Mouse (Mus musculus) CH12.LX (cell line): ENCODE results near the gene Itgb3bp. TPM values are rescaled to one million over a fixed set of nuclear protein-coding genes. Genes with fewer than 3 reads are reported as not detected.

Experiments used
- DNase-seq: peaks from one replicate; pipeline ENCODE4 v3.0.0-alpha.2; 2013; ENCODE audit errors: extremely low read depth
- H3K27ac ChIP-seq: 2 replicates; pipeline ENCODE4 v1.5.1; 2012; ENCODE audit warnings: low read depth, mild to moderate bottlenecking, control low read depth, moderate library complexity; ENCODE audit not compliant: insufficient read depth
- H3K27me3 ChIP-seq: replicated peaks from 2 replicates; pipeline ENCODE3; 2012; ENCODE audit warnings: inconsistent platforms
- H3K36me3 ChIP-seq, 2 experiments: replicated peaks in 1 of 2; 2 replicates each; pipeline versions ENCODE3 to v1.6.1; 2012; ENCODE audit warnings: inconsistent platforms in 1 of 2, low read length in 1 of 2, mild to moderate bottlenecking in 1 of 2, mixed read lengths in 1 of 2, moderate library complexity in 1 of 2; ENCODE audit not compliant: control insufficient read depth in 1 of 2, insufficient read depth in 1 of 2
- H3K4me1 ChIP-seq, 2 experiments: 2 replicates each; pipeline ENCODE4 v1.6.1; 2012; ENCODE audit warnings: inconsistent platforms in 1 of 2, moderate library complexity in 1 of 2; ENCODE audit not compliant: insufficient read depth in 2 of 2, control insufficient read depth in 1 of 2
- H3K4me2 ChIP-seq: 2 replicates; pipeline ENCODE4 v1.6.1; 2012; ENCODE audit warnings: low read depth, mild to moderate bottlenecking, control low read depth; ENCODE audit not compliant: poor library complexity, insufficient read depth, severe bottlenecking
- H3K4me3 ChIP-seq, 3 experiments: fragments of 150-350 bp in 1 of 3; sonication (generic) in 1 of 3; replicated peaks in 1 of 3; 2 replicates each; pipeline versions ENCODE3 to v1.5.1; 2011 to 2012; ENCODE audit warnings: low read depth in 2 of 3, low read length in 2 of 3, mild to moderate bottlenecking in 2 of 3, moderate library complexity in 2 of 3, control low read depth in 1 of 3, improper control_type of control experiment in 1 of 3, inconsistent platforms in 1 of 3, mixed read lengths in 1 of 3; ENCODE audit not compliant: poor library complexity in 1 of 3
- H3K79me2 ChIP-seq: replicated peaks from 2 replicates; pipeline ENCODE4 v1.6.1; 2012; ENCODE audit warnings: mild to moderate bottlenecking, moderate library complexity; ENCODE audit not compliant: control insufficient read depth, poor library complexity, insufficient read depth, severe bottlenecking; ENCODE audit errors: extremely low read depth
- H3K9ac ChIP-seq: 2 replicates; pipeline ENCODE4 v1.6.1; 2012; ENCODE audit warnings: low read depth, mild to moderate bottlenecking, control low read depth, moderate library complexity; ENCODE audit not compliant: insufficient read depth
- H3K9me3 ChIP-seq: replicated peaks from 2 replicates; pipeline ENCODE3; 2012; ENCODE audit warnings: low read length, inconsistent platforms, mixed read lengths
- BHLHE40 ChIP-seq: IDR thresholded peaks from 2 replicates; pipeline ENCODE4 v1.6.1; 2011; ENCODE audit warnings: mild to moderate bottlenecking, low read depth, low read length, improper control_type of control experiment
- CTCF ChIP-seq, 2 experiments: IDR thresholded peaks in 1 of 2; conservative IDR thresholded peaks in 1 of 2; 2 replicates each; pipeline ENCODE4 v1.5.1; 2011 to 2012; ENCODE audit warnings: low read depth in 2 of 2, low read length in 2 of 2, improper control_type of control experiment in 1 of 2, inconsistent platforms in 1 of 2, mild to moderate bottlenecking in 1 of 2, moderate library complexity in 1 of 2
- ELF1 ChIP-seq: IDR thresholded peaks from 2 replicates; pipeline ENCODE4 v1.6.1; 2014; ENCODE audit warnings: low read depth, mild to moderate bottlenecking, inconsistent platforms, low read length, improper control_type of control experiment
- HCFC1 ChIP-seq: IDR thresholded peaks from 2 replicates; pipeline ENCODE4 v1.6.1; 2012; ENCODE audit warnings: low read depth, mild to moderate bottlenecking, inconsistent platforms, low read length, improper control_type of control experiment
- KAT2A ChIP-seq: IDR thresholded peaks from 2 replicates; pipeline ENCODE4 v1.6.1; 2012; ENCODE audit warnings: low read length, improper control_type of control experiment, inconsistent platforms; ENCODE audit not compliant: insufficient replicate concordance
- MAFK ChIP-seq: IDR thresholded peaks from 2 replicates; pipeline ENCODE4 v1.6.1; 2011; ENCODE audit warnings: low read length, improper control_type of control experiment; ENCODE audit not compliant: insufficient replicate concordance
- MAX ChIP-seq: IDR thresholded peaks from 2 replicates; pipeline ENCODE4 v1.6.1; 2011; ENCODE audit warnings: low read length, improper control_type of control experiment
- MAZ ChIP-seq: IDR thresholded peaks from 2 replicates; pipeline ENCODE4 v1.6.1; 2012; ENCODE audit warnings: low read depth, mild to moderate bottlenecking, inconsistent platforms, low read length, improper control_type of control experiment, moderate library complexity
- MEF2A ChIP-seq: IDR thresholded peaks from 2 replicates; pipeline ENCODE4 v1.6.1; 2014; ENCODE audit warnings: low read depth, mild to moderate bottlenecking, inconsistent platforms, low read length, improper control_type of control experiment, borderline replicate concordance
- MXI1 ChIP-seq: IDR thresholded peaks from 2 replicates; pipeline ENCODE4 v1.6.1; 2011; ENCODE audit warnings: mild to moderate bottlenecking, low read depth, low read length, improper control_type of control experiment
- MYC ChIP-seq: IDR thresholded peaks from 2 replicates; pipeline ENCODE4 v1.6.1; 2011; ENCODE audit warnings: low read depth, mild to moderate bottlenecking, improper control_type of control experiment, low read length
- POLR2A ChIP-seq: IDR thresholded peaks from 2 replicates; pipeline ENCODE4 v1.6.1; 2011; ENCODE audit warnings: low read depth, mild to moderate bottlenecking, improper control_type of control experiment, low read length
- RAD21 ChIP-seq: IDR thresholded peaks from 2 replicates; pipeline ENCODE4 v1.6.1; 2011; ENCODE audit warnings: low read depth, mild to moderate bottlenecking, low read length, improper control_type of control experiment, moderate library complexity
- SIN3A ChIP-seq: IDR thresholded peaks from 2 replicates; pipeline ENCODE4 v1.6.1; 2012; ENCODE audit warnings: low read length, improper control_type of control experiment, inconsistent platforms
- SMC3 ChIP-seq: IDR thresholded peaks from 2 replicates; pipeline ENCODE4 v1.6.1; 2011; ENCODE audit warnings: low read depth, low read length, improper control_type of control experiment
- USF1 ChIP-seq: IDR thresholded peaks from 2 replicates; pipeline ENCODE4 v1.6.1; 2014; ENCODE audit warnings: low read depth, mild to moderate bottlenecking, inconsistent platforms, low read length, improper control_type of control experiment
- dilution Hi-C: fragments of 300-500 bp; cut with MboI; formaldehyde crosslinking; loops from 2 replicates; pipeline ENCODE4 v1.14.3; 2020; ENCODE audit warnings: low sequenced_read_pairs; ENCODE audit not compliant: extremely low pct_unique_long_range_greater_than_20kb, extremely low pct_ligation_motif_present
- in situ Hi-C: fragments of 300-500 bp; cut with MboI; formaldehyde crosslinking; loops from 3 replicates; pipeline ENCODE4 v1.14.3; 2019; ENCODE audit warnings: low sequenced_read_pairs, low pct_ligation_motif_present, low pct_unique_long_range_greater_than_20kb, mixed read lengths
- polyA plus RNA-seq: library from polyadenylated mRNA; unstranded; fragments of >175 nt; gene quantifications from 2 replicates; pipeline ENCODE4 v1.2.1, GENCODE M21; 2012; ENCODE audit warnings: low read depth; ENCODE audit not compliant: insufficient read length
- total RNA-seq, 2 experiments: library from RNA; depleted of rRNA; stranded (reverse); fragments of 300-350 nt in 1 of 2; fragments of >200 nt in 1 of 2; gene quantifications; 2 replicates each; pipeline ENCODE4 v1.2.3; 2012 to 2014

Gene Itgb3bp
- total and polyA plus RNA-seq, 3 experiments: 9.9 to 29.1 (median 22.0) TPM

DNA sequence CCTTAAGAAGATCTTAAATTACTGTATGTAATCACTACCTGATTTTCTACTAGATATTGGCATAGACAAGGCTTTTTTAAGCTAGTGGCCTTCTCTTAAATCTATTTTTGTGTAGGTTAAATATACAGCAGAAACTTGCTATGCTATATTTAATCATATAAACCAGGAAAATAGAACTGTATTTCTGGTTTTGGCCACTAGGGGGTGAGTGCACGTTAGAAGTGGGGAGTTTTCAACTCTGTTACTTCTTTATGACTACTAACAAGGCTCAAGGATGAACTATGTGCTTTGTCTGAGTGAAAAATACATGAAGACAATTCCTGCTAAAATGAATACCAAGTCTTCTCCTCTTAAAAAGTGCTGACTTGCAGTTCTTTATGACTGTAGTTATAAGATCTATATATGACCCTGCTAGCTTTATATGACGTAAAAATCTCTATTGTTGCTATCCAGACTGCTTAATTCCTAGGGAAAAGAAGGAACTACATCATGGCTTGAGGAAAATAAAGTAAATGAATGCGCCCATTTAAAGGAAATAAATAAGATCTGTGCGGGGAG is 15.6 kb downstream of the Itgb3bp start:
- no peaks in the 10 kb centered on the region for H3K27me3 ChIP-seq
- no peak overlapping the region for H3K4me3 ChIP-seq
- H3K9ac ChIP-seq: no peak overlapping the region
- no peaks in the 10 kb centered on the region for H3K4me1 ChIP-seq
- no peaks in the 10 kb centered on the region for H3K9me3 ChIP-seq
- in situ Hi-C loops: no loop called here
- H3K79me2 ChIP-seq: no peaks in the 10 kb centered on the region
- peaks cover 6 to 19% of the 10 kb centered on the region in 2 experiments for H3K36me3 ChIP-seq
- peak; percentile 65 for TF ChIP-seq SMC3
- peak in 1 of 2 experiments; percentile 74; a peak in 3 of 4 replicates for TF ChIP-seq CTCF (conservative IDR thresholded peaks at IDR 0.05 in 1 of 2, IDR thresholded peaks at IDR 0.05 in 1 of 2; ENCODE audit: low read depth in 2 of 2, low read length in 2 of 2)
- 0 out of 2 replicates have a peak, but pooled peaks have one; percentile 10 for TF ChIP-seq BHLHE40
- no peak for TF ChIP-seq USF1
- peak; percentile 51; the same call in 1 of the 2 replicates for TF ChIP-seq MYC
- TF ChIP-seq MAFK: peak; percentile 70; the same call in 1 of the 2 replicates
- peak; percentile 24; the same call in 1 of the 2 replicates for TF ChIP-seq MEF2A
- TF ChIP-seq MAZ: 0 out of 2 replicates have a peak, but pooled peaks have one; percentile 38
- TF ChIP-seq RAD21: peak; percentile 74
- no peak for TF ChIP-seq HCFC1
- no peak for TF ChIP-seq ELF1
- H3K4me2 ChIP-seq: no peak overlapping the region
- DNase-seq: peak; percentile 48
- dilution Hi-C loops: no loop called here
- no peak overlapping the region for H3K27ac ChIP-seq

DNA sequence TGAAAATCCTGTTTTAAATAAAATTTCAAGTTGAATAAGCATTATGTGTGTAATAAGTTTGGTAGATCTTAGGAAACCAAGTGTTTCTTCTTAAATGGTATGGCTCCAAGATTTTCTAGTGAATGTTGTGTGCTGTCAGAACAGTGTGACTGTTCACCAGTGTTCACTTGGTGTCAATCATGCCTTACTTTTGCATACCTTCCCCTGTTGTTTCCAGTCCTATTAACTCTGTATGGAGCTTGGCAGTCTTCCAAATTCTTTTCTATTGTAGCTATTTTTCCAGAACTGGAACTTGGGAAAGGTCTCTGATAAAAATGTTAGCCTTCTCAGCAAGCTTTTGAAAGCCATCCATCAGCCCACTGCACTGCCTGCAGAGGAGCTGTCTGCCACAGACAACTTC is 47.2 kb downstream of the Itgb3bp start:
- H3K36me3 ChIP-seq: peaks cover 4 to 12% of the 10 kb centered on the region in 2 experiments
- H3K9me3 ChIP-seq: no peaks in the 10 kb centered on the region
- no peak for DNase-seq
- no peak overlapping the region for H3K9ac ChIP-seq
- in situ Hi-C loops: no loop called here
- H3K27me3 ChIP-seq: no peaks in the 10 kb centered on the region
- TF ChIP-seq POLR2A (no peak), SIN3A (no peak), SMC3 (no peak), BHLHE40 (no peak), MAFK (no peak), ELF1 (no peak), MXI1 (no peak), MAX (no peak), KAT2A (no peak), USF1 (no peak)
- no peak overlapping the region for H3K27ac ChIP-seq
- no peaks in the 10 kb centered on the region for H3K79me2 ChIP-seq
- dilution Hi-C loops: no loop called here
- no peak overlapping the region for H3K4me2 ChIP-seq
- H3K4me1 ChIP-seq: no peaks in the 10 kb centered on the region
- no peak overlapping the region for H3K4me3 ChIP-seq
